Mouse (Mus musculus): ENCODE data around the gene Lpp. TPM values are rescaled to one million over a fixed set of nuclear protein-coding genes. Genes with fewer than 3 reads are reported as not detected.

The Lpp gene
- polyA plus RNA-seq, 1 experiment from 2014 or later = 23.3 TPM

DNA sequence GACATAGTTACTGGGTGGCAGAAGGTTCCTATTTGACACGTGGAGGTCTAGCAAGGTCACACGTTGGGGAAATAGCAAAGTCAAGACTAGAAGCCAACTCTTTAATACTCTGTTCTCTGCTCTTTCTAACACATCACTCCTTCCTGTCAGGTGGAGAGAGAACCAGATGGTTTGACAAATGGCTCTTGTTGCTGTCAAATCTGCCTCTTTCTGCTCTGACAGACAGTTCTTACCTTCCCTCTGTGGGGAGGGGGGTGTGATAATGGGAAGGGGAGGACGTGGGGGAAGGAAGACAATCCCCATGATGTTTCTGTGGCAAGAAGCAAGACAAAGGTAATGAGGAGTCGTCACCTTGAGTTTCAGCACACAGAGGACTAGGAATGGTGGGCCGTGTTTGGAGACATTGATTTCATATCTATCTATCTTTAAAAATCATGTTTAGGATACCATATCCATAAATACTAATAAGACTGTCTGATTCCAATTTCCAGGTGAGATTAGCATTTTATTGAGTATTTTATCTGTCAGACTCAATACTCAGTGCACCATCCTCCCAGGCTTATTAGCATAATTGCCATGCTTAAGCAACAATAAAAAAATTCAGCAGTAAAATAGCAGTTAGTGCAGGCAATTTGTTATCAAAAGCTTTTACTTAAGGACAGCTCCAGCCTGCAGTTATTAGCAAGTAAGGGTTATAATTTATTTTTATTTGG lies 115.9 kb downstream of the Lpp start:
- DNase-seq (ENCODE audit: low spot score) (no peak), ATAC-seq (replicated peaks; ENCODE audit: insufficient number of reproducible peaks, low FRiP score, low TSS enrichment, low read depth) (no peak)
- Histone ChIP-seq H3K27me3 (ENCODE audit: control insufficient read depth, insufficient read depth, low read length) (no peaks in the 10 kb centered on the region), H3K27ac (replicated peaks; ENCODE audit: low read depth, low read length) (no peak overlapping the region), H3K4me2 (ENCODE audit: low read depth, low read length) (no peak overlapping the region), H3K9me3 (replicated peaks; ENCODE audit: control insufficient read depth, low read length) (no peaks in the 10 kb centered on the region), H3K4me1 (ENCODE audit: control insufficient read depth, insufficient read depth, low read length) (no peaks in the 10 kb centered on the region), H3K9ac (replicated peaks; ENCODE audit: low read length) (no peak overlapping the region), H3K4me3 (ENCODE audit: low read depth, low read length) (no peak overlapping the region), H3K36me3 (replicated peaks; ENCODE audit: control insufficient read depth, insufficient read depth, low read depth, low read length) (no peaks in the 10 kb centered on the region)
- 71% methylated on average over 5 of the region's 5 CpGs for WGBS

DNA sequence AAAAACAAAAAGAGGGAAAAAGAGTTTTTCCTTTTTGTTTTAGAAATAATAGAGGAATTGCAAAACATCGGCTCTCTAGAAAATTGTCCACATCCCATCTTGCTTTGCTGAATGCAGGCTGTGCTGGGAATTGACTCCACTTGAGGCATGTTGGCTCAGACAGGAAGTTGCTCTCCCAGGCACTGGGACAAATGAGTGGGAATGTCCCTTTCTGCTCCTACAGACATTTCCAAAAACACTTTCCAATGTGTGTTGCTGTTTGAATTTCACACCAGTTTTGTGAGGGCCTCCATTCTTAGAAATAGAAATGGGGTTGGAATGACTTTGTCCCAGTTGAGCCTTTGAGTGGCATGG lies 116.5 kb downstream of the Lpp start:
- Histone ChIP-seq H3K9me3 (replicated peaks; ENCODE audit: control insufficient read depth, low read length) (no peaks in the 10 kb centered on the region), H3K27ac (replicated peaks; ENCODE audit: low read depth, low read length) (no peak overlapping the region), H3K36me3 (replicated peaks; ENCODE audit: control insufficient read depth, insufficient read depth, low read depth, low read length) (no peaks in the 10 kb centered on the region), H3K4me2 (ENCODE audit: low read depth, low read length) (no peak overlapping the region), H3K4me1 (ENCODE audit: control insufficient read depth, insufficient read depth, low read length) (no peaks in the 10 kb centered on the region), H3K27me3 (ENCODE audit: control insufficient read depth, insufficient read depth, low read length) (no peaks in the 10 kb centered on the region), H3K9ac (replicated peaks; ENCODE audit: low read length) (no peak overlapping the region), H3K4me3 (ENCODE audit: low read depth, low read length) (no peak overlapping the region)
- ATAC-seq (replicated peaks; ENCODE audit: insufficient number of reproducible peaks, low FRiP score, low TSS enrichment, low read depth) = no peak
- DNase-seq (ENCODE audit: low spot score) = no peak
- WGBS = 67% methylated on average over 1 of the region's 1 CpGs

DNA sequence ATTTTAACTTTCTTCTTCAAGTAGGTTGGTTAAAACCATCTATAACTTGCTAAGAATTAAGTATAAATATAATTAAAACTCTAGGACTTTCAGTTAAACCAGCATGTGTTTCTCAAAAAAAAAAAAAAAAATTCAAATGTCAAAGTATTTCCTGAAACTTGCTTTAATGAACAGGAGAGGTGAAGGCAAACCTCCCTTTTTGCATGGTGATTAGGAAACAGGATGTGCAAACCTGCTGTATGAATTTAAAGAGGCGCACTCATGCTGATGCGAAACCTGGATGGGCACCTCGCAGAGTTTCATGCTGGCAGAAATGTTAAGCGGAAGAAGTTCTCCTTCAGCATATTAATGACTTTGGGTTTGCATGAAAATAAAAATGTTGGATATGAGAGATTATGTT lies 119.9 kb downstream of the Lpp start:
- no peak overlapping the region for H3K4me2 ChIP-seq (ENCODE audit: low read depth, low read length)
- ATAC-seq (replicated peaks; ENCODE audit: insufficient number of reproducible peaks, low FRiP score, low TSS enrichment, low read depth) (no peak), DNase-seq (ENCODE audit: low spot score) (no peak)
- no peaks in the 10 kb centered on the region for H3K9me3 ChIP-seq (replicated peaks; ENCODE audit: control insufficient read depth, low read length)
- 93% methylated on average over 4 of the region's 4 CpGs for WGBS
- no peaks in the 10 kb centered on the region for H3K27me3 ChIP-seq (ENCODE audit: control insufficient read depth, insufficient read depth, low read length)
- no peak overlapping the region for H3K27ac ChIP-seq (replicated peaks; ENCODE audit: low read depth, low read length)
- H3K4me1 ChIP-seq (ENCODE audit: control insufficient read depth, insufficient read depth, low read length) = no peaks in the 10 kb centered on the region
- H3K4me3 ChIP-seq (ENCODE audit: low read depth, low read length) = no peak overlapping the region
- H3K36me3 ChIP-seq (replicated peaks; ENCODE audit: control insufficient read depth, insufficient read depth, low read depth, low read length) = no peaks in the 10 kb centered on the region
- H3K9ac ChIP-seq (replicated peaks; ENCODE audit: low read length) = no peak overlapping the region

DNA sequence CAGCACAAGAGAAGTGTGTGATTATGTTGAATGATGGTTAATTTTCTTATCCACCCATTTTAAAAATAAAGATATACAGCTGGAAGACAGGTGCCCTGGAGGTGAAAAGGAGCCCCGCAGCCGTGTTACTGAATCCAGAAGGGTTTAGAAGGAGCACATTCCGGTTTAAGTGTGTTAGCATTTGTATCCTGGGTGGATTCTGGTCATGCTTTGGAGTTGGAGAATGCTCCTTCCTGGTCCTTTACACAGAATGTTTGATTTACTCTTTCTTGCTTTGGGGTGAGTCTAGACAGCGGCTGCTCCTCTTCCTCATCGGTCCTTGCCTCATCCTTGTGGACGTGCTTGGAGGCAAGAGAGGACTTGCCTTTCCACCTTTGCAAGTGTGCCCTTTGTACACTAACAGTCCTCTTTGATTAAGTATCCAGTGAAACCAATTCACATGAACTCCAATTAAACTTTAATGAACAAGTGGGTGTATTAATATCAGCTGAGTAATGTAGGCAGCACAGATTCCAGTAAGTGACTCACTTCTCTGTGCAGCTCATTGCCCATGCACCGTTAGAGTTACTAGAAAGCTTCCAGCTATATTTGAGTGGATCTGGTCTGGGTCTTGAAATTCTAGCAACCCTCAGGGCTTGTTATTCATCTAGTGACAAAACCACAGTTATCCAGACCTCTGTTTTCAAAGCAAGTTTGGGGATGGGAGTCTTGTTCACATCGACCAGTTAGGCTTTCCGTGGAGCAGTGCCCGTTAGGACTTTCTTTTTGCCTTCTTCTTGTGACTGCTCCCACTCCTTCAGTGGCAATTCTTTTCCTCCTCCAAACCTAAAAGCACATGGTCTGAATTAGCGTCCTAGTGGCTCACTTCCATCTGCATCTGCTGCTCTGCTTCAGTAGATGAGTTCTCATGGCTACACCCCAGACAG lies 121.8 kb downstream of the Lpp start:
- H3K27ac ChIP-seq (replicated peaks; ENCODE audit: low read depth, low read length) = no peak overlapping the region
- no peak overlapping the region for H3K4me3 ChIP-seq (ENCODE audit: low read depth, low read length)
- H3K4me1 ChIP-seq (ENCODE audit: control insufficient read depth, insufficient read depth, low read length) = no peaks in the 10 kb centered on the region
- no peak overlapping the region for H3K4me2 ChIP-seq (ENCODE audit: low read depth, low read length)
- DNase-seq (ENCODE audit: low spot score) (no peak), ATAC-seq (replicated peaks; ENCODE audit: insufficient number of reproducible peaks, low FRiP score, low TSS enrichment, low read depth) (no peak)
- H3K27me3 ChIP-seq (ENCODE audit: control insufficient read depth, insufficient read depth, low read length) = no peaks in the 10 kb centered on the region
- no peaks in the 10 kb centered on the region for H3K9me3 ChIP-seq (replicated peaks; ENCODE audit: control insufficient read depth, low read length)
- 77% methylated on average over 11 of the region's 11 CpGs for WGBS
- H3K36me3 ChIP-seq (replicated peaks; ENCODE audit: control insufficient read depth, insufficient read depth, low read depth, low read length) = no peaks in the 10 kb centered on the region
- H3K9ac ChIP-seq (replicated peaks; ENCODE audit: low read length) = no peak overlapping the region

DNA sequence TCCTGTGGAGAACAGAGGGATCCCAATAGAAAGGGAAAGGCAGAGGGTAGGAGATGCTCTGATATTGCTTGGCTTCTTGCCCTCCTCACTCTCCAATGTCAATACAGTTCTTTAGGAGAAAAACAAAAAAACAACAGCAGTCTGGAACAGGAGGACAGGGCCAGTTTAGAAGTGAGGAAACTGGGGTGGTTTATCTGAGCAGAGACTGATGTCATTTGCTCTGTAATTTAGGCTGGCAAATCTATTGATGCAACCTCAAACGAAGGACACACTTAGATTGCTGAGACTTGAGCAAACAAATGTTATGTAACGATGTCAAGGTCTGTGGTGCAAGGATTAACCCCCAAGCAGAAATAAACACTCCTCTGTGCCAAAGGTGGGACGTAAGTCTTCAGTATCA lies 123.7 kb downstream of the Lpp start:
- Histone ChIP-seq H3K36me3 (replicated peaks; ENCODE audit: control insufficient read depth, insufficient read depth, low read depth, low read length) (no peaks in the 10 kb centered on the region), H3K4me3 (ENCODE audit: low read depth, low read length) (no peak overlapping the region), H3K4me2 (ENCODE audit: low read depth, low read length) (no peak overlapping the region), H3K4me1 (ENCODE audit: control insufficient read depth, insufficient read depth, low read length) (no peaks in the 10 kb centered on the region), H3K27me3 (ENCODE audit: control insufficient read depth, insufficient read depth, low read length) (no peaks in the 10 kb centered on the region), H3K27ac (replicated peaks; ENCODE audit: low read depth, low read length) (no peak overlapping the region), H3K9ac (replicated peaks; ENCODE audit: low read length) (no peak overlapping the region), H3K9me3 (replicated peaks; ENCODE audit: control insufficient read depth, low read length) (no peaks in the 10 kb centered on the region)
- 72% methylated on average over 3 of the region's 3 CpGs for WGBS
- DNase-seq (ENCODE audit: low spot score) (no peak), ATAC-seq (replicated peaks; ENCODE audit: insufficient number of reproducible peaks, low FRiP score, low TSS enrichment, low read depth) (no peak)

DNA sequence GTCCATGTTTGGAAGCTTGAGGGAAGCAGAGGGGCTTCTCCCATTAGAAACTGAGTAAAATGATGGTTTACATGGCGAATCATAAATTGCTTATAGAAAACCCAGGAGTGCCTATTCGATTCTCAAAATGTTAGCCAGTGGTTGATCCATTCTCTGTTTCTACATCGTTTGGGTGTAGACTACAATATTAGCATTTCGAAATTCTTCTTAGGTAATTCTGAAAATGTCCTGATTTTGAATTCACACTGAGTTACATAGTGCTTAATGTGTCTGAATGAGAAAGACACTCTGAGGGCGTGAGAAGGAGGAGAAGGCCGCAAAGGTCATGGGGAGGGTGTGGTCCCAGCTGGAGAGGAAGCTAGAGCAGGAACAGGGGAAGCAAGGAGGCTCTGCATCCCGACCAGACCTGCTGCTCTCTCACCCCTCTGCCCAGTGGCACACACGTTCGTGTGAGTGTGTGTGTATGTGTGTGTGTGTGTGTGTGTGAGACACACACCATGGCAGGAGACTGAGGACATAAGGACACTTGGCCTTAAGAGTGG lies 124.3 kb downstream of the Lpp start:
- 61% methylated on average over 9 of the region's 9 CpGs for WGBS
- DNase-seq (ENCODE audit: low spot score) (no peak), ATAC-seq (replicated peaks; ENCODE audit: insufficient number of reproducible peaks, low FRiP score, low TSS enrichment, low read depth) (no peak)
- Histone ChIP-seq H3K27ac (replicated peaks; ENCODE audit: low read depth, low read length) (no peak overlapping the region), H3K9ac (replicated peaks; ENCODE audit: low read length) (no peak overlapping the region), H3K4me1 (ENCODE audit: control insufficient read depth, insufficient read depth, low read length) (no peaks in the 10 kb centered on the region), H3K36me3 (replicated peaks; ENCODE audit: control insufficient read depth, insufficient read depth, low read depth, low read length) (no peaks in the 10 kb centered on the region), H3K9me3 (replicated peaks; ENCODE audit: control insufficient read depth, low read length) (no peaks in the 10 kb centered on the region), H3K4me2 (ENCODE audit: low read depth, low read length) (no peak overlapping the region), H3K27me3 (ENCODE audit: control insufficient read depth, insufficient read depth, low read length) (no peaks in the 10 kb centered on the region), H3K4me3 (ENCODE audit: low read depth, low read length) (no peak overlapping the region)

DNA sequence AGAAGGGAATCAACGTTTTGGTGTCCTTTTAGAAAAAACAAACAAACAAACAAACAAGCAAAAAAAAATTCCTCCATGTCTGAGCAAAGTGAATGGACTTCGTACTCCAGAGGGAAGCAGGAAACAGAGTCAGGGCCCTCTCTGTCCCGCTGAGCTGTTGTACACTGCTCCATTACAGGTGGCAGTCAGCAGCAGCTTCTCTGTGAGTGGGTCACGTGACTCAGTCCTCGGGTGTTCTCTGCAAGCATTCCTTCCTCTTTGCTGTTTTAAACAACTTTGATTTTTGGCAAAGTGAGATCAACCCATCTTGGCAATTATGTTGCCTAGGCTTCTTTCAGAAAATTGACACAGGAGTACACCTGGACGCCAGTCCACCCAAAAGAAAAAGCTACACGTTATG lies 125.5 kb downstream of the Lpp start:
- Histone ChIP-seq H3K9me3 (replicated peaks; ENCODE audit: control insufficient read depth, low read length) (no peaks in the 10 kb centered on the region), H3K9ac (replicated peaks; ENCODE audit: low read length) (no peak overlapping the region), H3K27ac (replicated peaks; ENCODE audit: low read depth, low read length) (no peak overlapping the region), H3K27me3 (ENCODE audit: control insufficient read depth, insufficient read depth, low read length) (no peaks in the 10 kb centered on the region), H3K4me1 (ENCODE audit: control insufficient read depth, insufficient read depth, low read length) (no peaks in the 10 kb centered on the region), H3K4me3 (ENCODE audit: low read depth, low read length) (no peak overlapping the region), H3K36me3 (replicated peaks; ENCODE audit: control insufficient read depth, insufficient read depth, low read depth, low read length) (no peaks in the 10 kb centered on the region), H3K4me2 (ENCODE audit: low read depth, low read length) (no peak overlapping the region)
- DNase-seq (ENCODE audit: low spot score) = no peak
- 77% methylated on average over 7 of the region's 7 CpGs for WGBS
- no peak for ATAC-seq (replicated peaks; ENCODE audit: insufficient number of reproducible peaks, low FRiP score, low TSS enrichment, low read depth)

DNA sequence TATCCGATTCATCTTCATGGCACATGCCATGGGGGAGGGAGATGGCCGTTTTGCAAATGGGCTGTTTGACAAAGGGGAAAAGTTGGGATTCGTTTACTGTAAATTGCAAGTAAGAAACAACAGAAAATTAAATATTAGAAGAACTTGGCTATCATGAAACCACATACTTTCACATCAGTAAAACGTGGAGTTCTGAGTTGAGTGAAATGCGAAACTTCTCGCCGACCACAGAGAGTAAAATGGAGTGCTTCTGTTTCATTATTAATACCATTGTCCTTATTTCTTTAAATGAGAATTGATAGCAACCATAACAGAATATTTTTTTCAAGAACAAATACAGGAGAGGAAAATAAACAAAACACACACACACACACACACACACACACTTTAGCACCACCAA lies 133.9 kb downstream of the Lpp start:
- no peaks in the 10 kb centered on the region for H3K4me1 ChIP-seq (ENCODE audit: control insufficient read depth, insufficient read depth, low read length)
- H3K27me3 ChIP-seq (ENCODE audit: control insufficient read depth, insufficient read depth, low read length) = no peaks in the 10 kb centered on the region
- H3K36me3 ChIP-seq (replicated peaks; ENCODE audit: control insufficient read depth, insufficient read depth, low read depth, low read length) = no peaks in the 10 kb centered on the region
- 89% methylated on average over 7 of the region's 7 CpGs for WGBS
- no peak for DNase-seq (ENCODE audit: low spot score)
- no peak overlapping the region for H3K4me3 ChIP-seq (ENCODE audit: low read depth, low read length)
- H3K4me2 ChIP-seq (ENCODE audit: low read depth, low read length) = no peak overlapping the region
- H3K9ac ChIP-seq (replicated peaks; ENCODE audit: low read length) = no peak overlapping the region
- H3K9me3 ChIP-seq (replicated peaks; ENCODE audit: control insufficient read depth, low read length) = no peaks in the 10 kb centered on the region
- H3K27ac ChIP-seq (replicated peaks; ENCODE audit: low read depth, low read length) = no peak overlapping the region
- ATAC-seq (replicated peaks; ENCODE audit: insufficient number of reproducible peaks, low FRiP score, low TSS enrichment, low read depth) = no peak
